Mouse (Mus musculus) heart, embryonic 11.5 days (tissue): Measurements from ENCODE around the gene Gm47791. TPM values are rescaled to one million over a fixed set of nuclear protein-coding genes. Genes with fewer than 3 reads are reported as not detected.

ENCODE experiments used
- ATAC-seq: fragments of 200-750 bp; cut with Nextera tagmentation; replicated peaks from 2 replicates; pipeline ENCODE4 v1.8.0; 2017; ENCODE audit warnings: moderate library complexity; ENCODE audit not compliant: insufficient number of reproducible peaks, low FRiP score, low TSS enrichment
- H3K27ac ChIP-seq: fragments of 300-500 bp; sonication (generic); 2 replicates; pipeline ENCODE4 v1.5.1; 2014; ENCODE audit warnings: mild to moderate bottlenecking, low read depth, low read length
- H3K27me3 ChIP-seq: fragments of 300-500 bp; sonication (generic); 2 replicates; pipeline ENCODE4 v1.6.1; 2014; ENCODE audit warnings: mild to moderate bottlenecking, low read length, mixed read lengths; ENCODE audit not compliant: control insufficient read depth, insufficient read depth
- H3K36me3 ChIP-seq: fragments of 300-500 bp; sonication (generic); 2 replicates; pipeline ENCODE4 v1.6.1; 2014; ENCODE audit warnings: mild to moderate bottlenecking, low read length, moderate library complexity, mixed read lengths; ENCODE audit not compliant: control insufficient read depth, insufficient read depth
- H3K4me1 ChIP-seq: fragments of 300-500 bp; sonication (generic); 2 replicates; pipeline ENCODE4 v1.6.1; 2014; ENCODE audit warnings: low read length; ENCODE audit not compliant: control insufficient read depth, insufficient read depth
- H3K4me2 ChIP-seq: fragments of 300-500 bp; sonication (generic); 2 replicates; pipeline ENCODE4 v1.6.1; 2014; ENCODE audit warnings: mild to moderate bottlenecking, moderate library complexity
- H3K4me3 ChIP-seq: fragments of 300-500 bp; sonication (generic); 2 replicates; pipeline ENCODE4 v1.5.1; 2014; ENCODE audit warnings: low read depth, low read length
- H3K9ac ChIP-seq: fragments of 300-500 bp; sonication (generic); 2 replicates; pipeline ENCODE4 v1.6.1; 2014; ENCODE audit warnings: mild to moderate bottlenecking, low read depth, low read length, moderate library complexity
- H3K9me3 ChIP-seq: fragments of 300-500 bp; sonication (generic); replicated peaks from 2 replicates; pipeline ENCODE4 v1.6.1; 2016; ENCODE audit warnings: low read length; ENCODE audit not compliant: control insufficient read depth
- WGBS: fragments of 180-500 bp; shearing (Covaris S2); extraction: QIAGEN DNeasy Blood & Tissue Kit; methylation state at CpG from one replicate; pipeline ENCODE4 v1.1.7; 2014; ENCODE audit not compliant: insufficient replicate concordance; 5-methylcytosine and 5-hydroxymethylcytosine counted together
- polyA plus RNA-seq: library from polyadenylated mRNA; unstranded; fragments of >200 nt; fragmentation: Nextera tagmentation; extraction: Ambion mirVana; gene quantifications from 2 replicates; pipeline ENCODE4 v1.2.1, GENCODE M21; 2014

The Gm47791 gene
- polyA plus RNA-seq, 1 experiment from 2014 or later, result not detected

DNA sequence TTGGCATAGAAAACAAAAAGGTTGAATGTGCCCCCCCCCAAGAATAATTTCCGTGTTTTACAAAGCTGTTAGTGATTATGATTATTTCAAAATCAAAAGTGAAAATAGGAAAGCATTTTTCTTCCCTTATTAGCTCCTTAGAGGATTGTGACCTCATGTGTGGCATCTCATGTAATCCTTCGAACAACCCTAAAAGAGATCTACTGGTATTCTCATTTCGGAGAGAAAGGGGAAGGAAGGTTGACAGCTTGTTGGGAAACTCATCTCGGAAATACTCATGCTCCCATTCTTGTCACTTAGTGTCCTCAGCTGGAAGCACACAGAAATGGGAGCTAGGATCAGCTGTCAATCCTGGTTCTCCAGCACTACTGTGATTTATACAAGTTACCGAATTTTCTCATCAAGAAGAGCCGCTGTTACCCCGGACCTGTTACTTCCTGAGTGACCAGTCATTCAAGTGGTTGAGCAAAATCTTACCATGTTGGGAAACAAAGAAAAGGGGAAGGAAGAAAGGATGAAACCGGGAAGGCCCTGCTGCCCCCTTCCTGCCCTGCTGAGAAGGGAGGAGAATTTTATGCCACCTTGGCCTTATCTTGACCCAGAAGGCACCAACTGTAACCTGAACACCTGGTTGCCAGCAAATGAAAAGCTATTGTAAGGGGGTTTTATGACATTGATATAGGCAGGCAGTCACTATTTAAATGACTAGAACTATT is 9.4 kb downstream of the Gm47791 start:
- no peak overlapping the region for H3K4me3 ChIP-seq
- no peaks in the 10 kb centered on the region for H3K4me1 ChIP-seq
- WGBS, result 89% methylated on average over 8 of the region's 8 CpGs
- ATAC-seq, result no peak
- H3K4me2 ChIP-seq, result no peak overlapping the region
- H3K9me3 ChIP-seq, result no peaks in the 10 kb centered on the region
- H3K27me3 ChIP-seq, result no peaks in the 10 kb centered on the region
- no peak overlapping the region for H3K9ac ChIP-seq
- peaks cover 5% of the 10 kb centered on the region; the same call in 1 of the 2 replicates for H3K36me3 ChIP-seq
- H3K27ac ChIP-seq, result no peak overlapping the region

DNA sequence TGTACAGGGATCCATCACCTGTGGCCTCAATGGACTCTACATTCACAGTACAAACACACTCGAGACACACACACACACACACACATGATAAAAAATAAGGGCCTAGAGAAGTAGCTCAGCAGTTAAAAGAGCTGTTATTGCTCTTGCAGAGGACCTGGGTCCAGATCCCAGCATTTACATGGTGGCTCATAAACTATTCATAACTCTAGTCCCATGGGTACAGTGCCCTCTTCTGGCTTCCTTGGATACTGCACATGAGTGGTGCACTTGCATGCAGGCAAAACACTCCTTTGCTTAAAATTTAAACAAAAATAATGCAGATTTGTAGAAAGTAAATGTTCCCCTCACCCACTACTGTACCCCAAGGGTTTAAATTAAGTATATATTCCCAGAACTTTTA is 11.5 kb downstream of the Gm47791 start:
- Histone ChIP-seq H3K9me3 (no peaks in the 10 kb centered on the region), H3K4me1 (no peaks in the 10 kb centered on the region), H3K27me3 (no peaks in the 10 kb centered on the region), H3K4me2 (no peak overlapping the region), H3K27ac (no peak overlapping the region), H3K9ac (no peak overlapping the region), H3K36me3 (peaks cover 18% of the 10 kb centered on the region; the same call in 1 of the 2 replicates), H3K4me3 (no peak overlapping the region)
- no peak for ATAC-seq
- 91% methylated on average over 1 of the region's 1 CpGs for WGBS

DNA sequence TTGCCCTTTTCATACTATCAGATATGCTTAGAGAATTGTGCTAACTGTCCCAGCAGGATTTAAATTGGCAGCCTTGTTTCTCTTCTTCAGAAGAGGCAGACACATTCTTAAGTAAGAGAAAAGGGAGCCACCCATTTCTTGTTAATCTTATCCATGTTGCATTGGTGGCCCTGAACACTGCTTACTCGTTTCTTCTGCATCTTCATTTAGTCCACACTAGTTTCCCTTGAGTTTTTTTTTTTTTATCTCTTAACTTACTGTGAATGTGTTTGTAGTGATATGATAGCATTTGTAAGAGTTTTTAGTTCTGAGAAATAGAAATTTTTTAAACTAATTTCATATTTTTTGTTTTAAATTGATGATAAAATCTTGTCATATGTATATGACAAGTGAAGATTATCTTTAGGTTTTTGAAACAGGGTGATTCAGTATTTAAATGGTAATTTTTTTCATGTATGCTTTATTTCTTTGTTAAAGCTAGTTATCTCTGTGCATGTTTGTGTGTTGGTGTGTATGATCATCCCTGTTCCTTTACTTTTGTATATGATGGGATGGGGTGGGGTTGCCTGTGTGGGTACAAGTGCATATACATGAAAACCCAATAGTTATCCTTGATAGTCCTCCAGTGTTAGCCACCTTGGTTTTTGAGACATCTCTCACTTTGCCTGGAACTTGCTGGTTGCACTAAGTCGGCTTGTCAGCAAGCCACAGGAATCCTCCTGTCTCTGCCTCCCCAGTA is 23.2 kb downstream of the Gm47791 start:
- Histone ChIP-seq H3K4me2 (no peak overlapping the region), H3K27me3 (no peaks in the 10 kb centered on the region), H3K4me1 (no peaks in the 10 kb centered on the region), H3K9ac (no peak overlapping the region), H3K27ac (no peak overlapping the region), H3K9me3 (no peaks in the 10 kb centered on the region), H3K36me3 (peaks cover 7% of the 10 kb centered on the region), H3K4me3 (no peak overlapping the region)
- ATAC-seq, result no peak
- WGBS, result 82% methylated on average over 2 of the region's 2 CpGs

DNA sequence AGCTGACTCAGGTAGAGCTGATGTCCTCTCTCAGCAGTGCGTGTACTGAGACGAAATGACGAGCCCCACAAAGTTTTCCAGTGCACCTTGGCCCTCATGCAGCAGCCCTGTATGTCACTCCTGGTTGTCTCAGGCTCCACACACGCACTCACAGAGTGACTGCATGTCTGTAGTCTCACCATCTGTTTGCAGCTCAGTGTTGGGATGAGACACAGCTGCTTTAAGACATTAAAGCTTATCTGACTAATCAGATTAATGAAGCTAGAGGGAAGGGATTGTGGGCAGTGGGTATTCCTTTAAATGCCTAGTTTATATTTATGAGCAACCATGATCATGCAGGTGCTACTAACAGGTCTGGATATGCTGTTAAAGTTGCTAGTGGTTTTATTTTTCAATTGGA is 24.6 kb downstream of the Gm47791 start:
- 88% methylated on average over 4 of the region's 4 CpGs for WGBS
- ATAC-seq, result no peak
- Histone ChIP-seq H3K4me1 (no peaks in the 10 kb centered on the region), H3K9ac (no peak overlapping the region), H3K36me3 (peaks cover 7% of the 10 kb centered on the region), H3K27ac (no peak overlapping the region), H3K4me2 (no peak overlapping the region), H3K4me3 (no peak overlapping the region), H3K27me3 (no peaks in the 10 kb centered on the region), H3K9me3 (no peaks in the 10 kb centered on the region)

DNA sequence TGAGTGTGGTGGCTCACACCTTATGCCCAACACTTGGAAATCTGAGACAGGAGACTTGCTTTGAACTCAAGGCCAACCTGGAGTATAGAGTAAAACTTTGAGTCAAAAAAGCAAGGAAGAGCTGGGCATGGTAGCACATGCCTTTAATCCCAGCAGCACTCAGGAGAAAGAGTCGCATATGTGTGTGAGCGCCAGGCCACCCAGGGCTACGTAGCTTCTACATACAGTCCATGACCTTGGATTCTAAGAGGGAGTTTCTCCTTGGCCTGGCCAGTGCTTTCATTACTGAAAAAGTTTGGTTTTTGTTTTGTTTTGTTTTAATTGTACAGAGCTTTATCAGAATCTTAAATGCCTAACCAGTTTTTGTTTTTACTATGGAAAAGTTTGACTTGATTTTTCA is 27.1 kb downstream of the Gm47791 start:
- no peak overlapping the region for H3K27ac ChIP-seq
- no peaks in the 10 kb centered on the region for H3K9me3 ChIP-seq
- H3K36me3 ChIP-seq, result peaks cover 5% of the 10 kb centered on the region; the same call in 1 of the 2 replicates
- H3K4me2 ChIP-seq, result no peak overlapping the region
- 86% methylated on average over 3 of the region's 3 CpGs for WGBS
- no peaks in the 10 kb centered on the region for H3K4me1 ChIP-seq
- no peaks in the 10 kb centered on the region for H3K27me3 ChIP-seq
- no peak overlapping the region for H3K4me3 ChIP-seq
- no peak for ATAC-seq
- no peak overlapping the region for H3K9ac ChIP-seq

DNA sequence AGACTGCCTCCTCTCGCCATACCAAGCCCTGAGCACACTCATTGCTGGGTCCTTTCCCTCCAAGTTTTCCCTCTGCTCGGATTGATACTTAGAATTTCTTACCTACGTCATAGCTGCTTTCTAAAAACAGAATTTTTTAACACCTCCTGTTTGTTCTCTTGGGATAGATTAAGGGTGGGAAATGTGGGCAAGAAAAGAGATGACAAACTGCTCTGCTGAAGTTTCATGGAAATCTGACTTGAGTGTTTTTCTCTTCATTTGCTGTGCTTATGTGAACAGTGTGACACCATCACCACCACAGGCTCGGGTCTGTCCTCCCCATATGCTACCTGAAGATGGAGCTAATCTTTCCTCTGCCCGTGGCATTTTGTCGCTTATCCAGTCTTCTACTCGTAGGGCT is 29.5 kb downstream of the Gm47791 start:
- Histone ChIP-seq H3K9me3 (no peaks in the 10 kb centered on the region), H3K4me3 (no peak overlapping the region), H3K27me3 (no peaks in the 10 kb centered on the region), H3K4me2 (no peak overlapping the region), H3K4me1 (no peaks in the 10 kb centered on the region), H3K9ac (no peak overlapping the region), H3K27ac (no peak overlapping the region), H3K36me3 (peaks cover 3% of the 10 kb centered on the region; the same call in 1 of the 2 replicates)
- WGBS, result 82% methylated on average over 7 of the region's 7 CpGs
- no peak for ATAC-seq

DNA sequence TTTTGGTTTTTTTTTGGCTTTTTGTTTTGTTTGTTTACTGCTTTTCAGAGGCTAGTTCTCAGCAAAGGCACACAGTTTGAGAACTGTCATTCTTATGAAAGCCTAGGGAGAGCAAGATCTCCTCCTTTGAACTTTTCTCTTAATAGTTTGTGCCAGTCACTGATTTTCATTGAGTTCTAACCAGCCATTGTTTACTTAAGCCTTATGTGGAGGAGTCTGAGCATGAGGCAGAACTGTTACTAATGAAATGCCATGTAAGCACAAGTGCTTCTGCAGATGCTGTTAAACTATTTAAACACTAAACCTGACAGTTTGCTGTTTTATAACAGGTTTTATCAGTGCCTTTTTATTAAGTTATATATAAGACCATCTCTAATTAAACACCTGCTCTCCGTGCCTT is 33.0 kb downstream of the Gm47791 start:
- 83% methylated on average over 1 of the region's 1 CpGs for WGBS
- Histone ChIP-seq H3K9ac (no peak overlapping the region), H3K36me3 (peaks cover 6% of the 10 kb centered on the region), H3K27me3 (no peaks in the 10 kb centered on the region), H3K27ac (no peak overlapping the region), H3K4me2 (no peak overlapping the region), H3K4me1 (no peaks in the 10 kb centered on the region), H3K4me3 (no peak overlapping the region), H3K9me3 (no peaks in the 10 kb centered on the region)
- no peak for ATAC-seq

DNA sequence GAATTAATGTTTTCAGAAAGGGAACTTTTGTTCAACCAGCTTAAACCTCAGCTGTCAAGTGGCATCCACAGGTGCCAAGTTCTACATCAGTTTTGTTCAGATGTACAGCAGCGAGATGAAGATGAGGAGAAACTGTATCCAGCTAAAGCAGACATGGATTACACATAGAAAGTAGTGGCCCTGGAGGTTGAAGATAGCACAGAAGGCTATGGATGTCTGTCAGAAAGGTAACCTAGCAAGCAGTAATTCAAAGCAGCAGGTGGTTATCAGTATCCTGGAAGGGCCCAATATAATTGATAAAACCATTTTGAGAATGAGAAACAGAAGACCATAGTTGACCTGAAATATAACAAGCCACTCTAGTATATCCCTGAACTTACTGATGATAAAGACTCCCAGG is 37.7 kb downstream of the Gm47791 start:
- H3K9ac ChIP-seq, result no peak overlapping the region
- no peak overlapping the region for H3K4me2 ChIP-seq
- H3K36me3 ChIP-seq, result peaks cover 11% of the 10 kb centered on the region
- WGBS, result 90% methylated on average over 1 of the region's 1 CpGs
- H3K4me1 ChIP-seq, result no peaks in the 10 kb centered on the region
- no peak overlapping the region for H3K27ac ChIP-seq
- no peaks in the 10 kb centered on the region for H3K9me3 ChIP-seq
- H3K27me3 ChIP-seq, result no peaks in the 10 kb centered on the region
- ATAC-seq, result no peak
- no peak overlapping the region for H3K4me3 ChIP-seq
